Mouse (Mus musculus) frontal cortex, postnatal 10 days (tissue): Measurements from ENCODE around the gene Zfhx3.

ENCODE experiments used
- DNase-seq, 2 experiments: peaks; one replicate each; pipeline ENCODE4 v3.0.0; 2022; ENCODE audit warnings: low spot score in 2 of 2, mixed read lengths in 1 of 2

Zfhx3 gene

GRCm38 (mm10) chr8:108924526-108924925 lies 982.1 kb downstream of the Zfhx3 start:
- DNase-seq, result no peak

GRCm38 (mm10) chr8:108926106-108926505 lies 983.7 kb downstream of the Zfhx3 start:
- no peak for DNase-seq

- DNase-seq, result no peak
Measured at GRCm38 (mm10) chr8:108930635-108931034, 988.2 kb downstream of the Zfhx3 start.

- DNase-seq, result no peak
Measured at GRCm38 (mm10) chr8:108931837-108932236, 989.4 kb downstream of the Zfhx3 start.

GRCm38 (mm10) chr8:108932729-108933128 lies 990.3 kb downstream of the Zfhx3 start:
- DNase-seq, result no peak

- DNase-seq, result no peak
Measured at GRCm38 (mm10) chr8:108935834-108936694, 993.6 kb downstream of the Zfhx3 start.

- DNase-seq, result no peak
Measured at GRCm38 (mm10) chr8:108936695-108937448, 994.4 kb downstream of the Zfhx3 start.

- DNase-seq, result no peak
Measured at GRCm38 (mm10) chr8:108937904-108938455, 995.5 kb downstream of the Zfhx3 start.

- no peak for DNase-seq
Measured at GRCm38 (mm10) chr8:108942686-108943085, 1000.2 kb downstream of the Zfhx3 start.

- no peak for DNase-seq
Measured at GRCm38 (mm10) chr8:108943132-108943531, 1000.7 kb downstream of the Zfhx3 start.

GRCm38 (mm10) chr8:108944312-108944711 lies 1001.9 kb downstream of the Zfhx3 start:
- DNase-seq, result no peak

- no peak for DNase-seq
Measured at GRCm38 (mm10) chr8:108950311-108950710, 1007.9 kb downstream of the Zfhx3 start.

- DNase-seq, result no peak
Measured at GRCm38 (mm10) chr8:108951560-108951959, 1009.1 kb downstream of the Zfhx3 start.

- DNase-seq, result no peak
Measured at GRCm38 (mm10) chr8:108956416-108956815, 1014.0 kb downstream of the Zfhx3 start.

GRCm38 (mm10) chr8:108962516-108962915 lies 1020.1 kb downstream of the Zfhx3 start:
- no peak for DNase-seq

GRCm38 (mm10) chr8:108963181-108963580 lies 1020.7 kb downstream of the Zfhx3 start:
- no peak for DNase-seq

- no peak for DNase-seq
Measured at GRCm38 (mm10) chr8:108966041-108966440, 1023.6 kb downstream of the Zfhx3 start.

GRCm38 (mm10) chr8:108973639-108974325 lies 1031.3 kb downstream of the Zfhx3 start:
- DNase-seq, result no peak

GRCm38 (mm10) chr8:108977693-108978361 lies 1035.4 kb downstream of the Zfhx3 start:
- no peak for DNase-seq

GRCm38 (mm10) chr8:108978362-108978750 lies 1035.9 kb downstream of the Zfhx3 start:
- DNase-seq, result no peak

- DNase-seq, result no peak
Measured at GRCm38 (mm10) chr8:108984904-108985303, 1042.5 kb downstream of the Zfhx3 start.
